Mouse (Mus musculus) retina, postnatal 1 day (tissue): ENCODE results near the gene Hba-a1.
"Not testable (repeated sequence)": the region's sequence is repeated elsewhere in the genome, so short reads cannot be mapped to it uniquely, and the experiment has no call there.

Source experiments
- DNase-seq: peaks from one replicate; pipeline ENCODE4 v3.0.0-alpha.2; 2012

The Hba-a1 gene

DNA sequence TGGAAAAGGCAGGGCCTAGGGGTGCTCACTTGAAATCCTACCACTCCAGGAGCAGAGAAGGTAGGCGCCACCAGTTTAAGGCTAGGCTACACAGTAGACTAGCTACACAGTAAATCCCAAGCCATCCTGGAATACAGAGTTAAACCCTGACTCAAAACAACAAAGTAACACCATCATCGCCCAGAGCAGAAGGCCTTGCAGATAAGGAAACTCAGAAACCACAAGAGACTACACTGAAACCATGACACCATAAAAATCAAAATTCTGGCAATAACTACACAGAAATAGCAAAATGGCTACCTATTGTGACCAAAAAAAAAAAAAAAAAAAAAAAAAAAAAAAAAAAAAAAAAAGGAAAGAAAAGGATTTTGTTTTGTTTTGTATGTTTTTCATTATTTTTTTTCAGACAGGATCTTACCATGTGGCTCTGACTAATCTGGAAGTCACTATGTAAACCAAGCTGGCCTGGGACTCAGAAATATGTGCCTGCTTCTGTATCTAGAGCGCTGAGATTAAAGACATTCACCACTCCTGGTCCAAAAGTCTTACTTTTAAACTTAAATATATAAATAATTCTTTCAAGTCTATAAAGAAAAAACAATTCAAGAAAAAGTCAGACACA, 18.1 kb upstream of the Hba-a1 start:
- no peak for DNase-seq

GRCm38 (mm10) chr11:32266194-32266593, 17.1 kb upstream of the Hba-a1 start:
- no peak for DNase-seq

GRCm38 (mm10) chr11:32266776-32267175, 16.5 kb upstream of the Hba-a1 start:
- DNase-seq = no peak

DNA sequence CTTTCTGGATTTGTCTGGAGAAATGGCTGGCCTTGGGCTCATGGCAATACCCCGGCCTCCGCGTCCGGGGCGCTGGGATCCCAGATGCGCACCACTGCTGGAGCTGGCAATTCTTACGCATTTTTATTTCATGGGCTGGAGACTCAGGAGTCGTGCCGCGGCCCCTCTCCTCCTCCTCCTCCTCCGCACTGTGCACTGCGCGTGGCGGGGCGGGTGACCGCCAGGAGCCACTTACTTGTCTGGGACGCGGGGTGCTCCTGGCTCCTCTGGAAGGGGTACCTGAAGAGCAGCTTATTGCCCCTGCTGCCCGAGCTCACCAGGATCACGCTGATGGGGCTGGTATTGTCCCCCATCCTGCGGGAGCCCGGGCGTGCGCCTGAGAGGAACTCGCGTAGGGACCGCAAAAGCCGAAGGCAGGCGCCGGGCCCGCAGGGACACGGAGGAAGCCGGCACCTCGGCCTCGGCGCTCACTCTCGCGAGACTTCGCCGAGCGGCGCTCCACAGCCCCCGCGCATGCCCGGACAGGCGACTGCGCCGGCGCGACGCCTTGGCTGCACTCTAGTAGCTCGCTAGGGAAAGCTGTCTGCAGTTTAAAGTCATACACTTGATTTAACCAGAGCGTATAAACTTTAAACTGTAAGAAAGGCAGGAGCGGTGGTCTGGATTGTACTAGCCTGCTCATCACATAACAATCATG, 16.0 kb upstream of the Hba-a1 start, which contains the start of gene Nprl3:
Nprl3 (minus strand) TSS at position 520 of the 697 bp plus-strand sequence.
- DNase-seq = peak; percentile 96

- DNase-seq = peak; percentile 60
Observed at GRCm38 (mm10) chr11:32267964-32268363, 15.3 kb upstream of the Hba-a1 start.

GRCm38 (mm10) chr11:32268952-32269351, 14.4 kb upstream of the Hba-a1 start:
- DNase-seq = no peak

GRCm38 (mm10) chr11:32271178-32271577, 12.1 kb upstream of the Hba-a1 start:
- no peak for DNase-seq

DNA sequence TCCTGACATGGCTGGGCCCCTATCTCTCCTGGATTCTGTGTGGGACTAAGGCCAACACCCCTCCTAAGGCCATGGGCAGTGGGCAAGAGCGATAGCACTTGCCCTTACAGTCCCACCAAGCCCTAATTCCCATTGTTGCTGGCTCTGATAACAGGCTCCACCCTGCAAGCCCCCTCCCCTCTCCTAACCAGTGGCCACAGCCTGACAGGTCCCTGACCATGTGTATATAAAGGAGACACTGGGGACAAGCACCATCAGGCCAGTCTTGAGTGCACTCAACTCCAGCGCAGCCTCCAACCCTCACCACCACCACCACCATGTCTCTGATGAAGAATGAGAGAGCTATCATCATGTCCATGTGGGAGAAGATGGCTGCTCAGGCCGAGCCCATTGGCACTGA, 7.0 kb upstream of the Hba-a1 start, which contains the start of gene Hba-x:
Hba-x (plus strand) TSS at position 54 of the 400 bp plus-strand sequence.
- no peak for DNase-seq

DNA sequence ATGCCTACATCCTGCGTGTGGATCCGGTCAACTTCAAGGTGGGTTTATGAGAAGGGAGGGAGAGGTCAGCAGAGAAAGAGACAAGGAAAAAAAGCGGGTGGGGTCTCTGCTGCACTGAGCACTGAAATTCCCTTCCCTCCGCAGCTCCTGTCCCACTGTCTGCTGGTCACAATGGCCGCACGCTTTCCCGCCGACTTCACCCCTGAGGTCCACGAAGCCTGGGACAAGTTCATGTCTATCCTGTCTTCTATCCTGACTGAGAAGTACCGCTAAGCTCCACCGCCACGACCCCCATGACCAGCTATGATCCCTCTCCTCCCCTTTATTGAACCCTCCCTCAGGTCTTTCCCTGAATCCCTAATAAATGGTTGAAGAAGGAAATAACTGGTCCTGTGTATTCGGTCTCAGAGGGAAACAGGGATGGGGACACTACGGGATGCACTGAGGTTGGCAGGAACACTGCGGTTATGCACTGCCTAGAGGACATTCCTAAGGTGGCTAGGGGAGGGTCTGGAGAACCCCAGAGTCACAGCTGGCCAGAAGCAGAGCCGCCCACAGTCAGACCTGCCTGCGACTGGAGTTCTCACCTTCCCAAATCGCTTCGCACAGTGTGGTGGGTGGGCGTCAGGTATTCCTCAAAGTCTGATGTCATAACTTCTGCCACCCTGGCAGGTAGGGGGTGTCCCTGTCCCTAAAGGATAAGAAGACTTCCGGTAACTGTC, 5.4 kb upstream of the Hba-a1 start:
- no peak for DNase-seq

DNA sequence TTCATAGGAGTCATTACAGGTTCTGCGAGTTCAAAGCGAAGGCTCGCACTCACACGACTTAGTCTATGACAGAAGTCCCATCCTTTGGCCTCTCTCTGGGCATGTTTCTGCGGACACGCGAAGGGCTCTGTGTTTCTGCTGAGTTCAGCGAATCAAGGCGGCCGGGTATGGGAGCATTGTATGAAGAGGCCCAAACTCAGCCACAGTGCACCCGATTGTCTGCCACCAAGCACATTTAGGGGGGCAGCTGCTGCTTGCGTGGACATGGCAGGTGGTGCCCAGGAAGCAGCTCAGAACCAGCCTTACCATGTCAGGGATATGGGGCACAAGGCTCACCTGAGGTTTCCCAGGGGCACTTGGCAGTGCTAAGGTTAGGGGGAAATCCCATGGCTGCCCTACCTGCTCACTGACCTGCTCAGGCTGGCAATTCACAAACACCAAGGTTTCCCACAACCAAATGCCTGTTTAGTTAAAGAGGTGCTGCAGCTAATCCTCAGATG, 4.8 kb upstream of the Hba-a1 start:
- DNase-seq = no peak

DNA sequence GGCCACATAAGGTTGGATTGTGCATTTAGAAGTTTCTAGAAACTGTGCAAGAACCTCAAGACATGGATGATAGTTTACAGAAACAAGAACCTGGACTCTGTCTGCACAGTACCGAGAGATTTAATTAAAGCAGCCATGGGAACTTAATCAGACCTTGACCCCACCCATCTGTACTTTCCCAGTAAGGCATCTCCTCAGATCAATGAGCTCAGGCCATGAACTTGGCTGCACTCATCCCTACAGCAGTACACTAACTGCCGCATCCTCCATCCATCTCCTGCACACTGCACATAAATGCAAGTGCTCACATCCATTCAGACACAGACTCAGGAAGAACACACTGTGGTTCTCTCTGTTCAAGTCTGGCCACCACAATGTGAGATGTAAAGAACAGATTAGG, 2.7 kb upstream of the Hba-a1 start:
- no peak for DNase-seq

- no peak for DNase-seq
Observed at GRCm38 (mm10) chr11:32281416-32282144, 1.7 kb upstream of the Hba-a1 start.

- DNase-seq = not testable (repeated sequence)
Observed at GRCm38 (mm10) chr11:32284582-32284981, 1.3 kb downstream of the Hba-a1 start.

GRCm38 (mm10) chr11:32285031-32285775, 1.9 kb downstream of the Hba-a1 start:
- DNase-seq = no peak

- not testable (repeated sequence) for DNase-seq
Observed at GRCm38 (mm10) chr11:32285887-32286286, 2.6 kb downstream of the Hba-a1 start.

DNA sequence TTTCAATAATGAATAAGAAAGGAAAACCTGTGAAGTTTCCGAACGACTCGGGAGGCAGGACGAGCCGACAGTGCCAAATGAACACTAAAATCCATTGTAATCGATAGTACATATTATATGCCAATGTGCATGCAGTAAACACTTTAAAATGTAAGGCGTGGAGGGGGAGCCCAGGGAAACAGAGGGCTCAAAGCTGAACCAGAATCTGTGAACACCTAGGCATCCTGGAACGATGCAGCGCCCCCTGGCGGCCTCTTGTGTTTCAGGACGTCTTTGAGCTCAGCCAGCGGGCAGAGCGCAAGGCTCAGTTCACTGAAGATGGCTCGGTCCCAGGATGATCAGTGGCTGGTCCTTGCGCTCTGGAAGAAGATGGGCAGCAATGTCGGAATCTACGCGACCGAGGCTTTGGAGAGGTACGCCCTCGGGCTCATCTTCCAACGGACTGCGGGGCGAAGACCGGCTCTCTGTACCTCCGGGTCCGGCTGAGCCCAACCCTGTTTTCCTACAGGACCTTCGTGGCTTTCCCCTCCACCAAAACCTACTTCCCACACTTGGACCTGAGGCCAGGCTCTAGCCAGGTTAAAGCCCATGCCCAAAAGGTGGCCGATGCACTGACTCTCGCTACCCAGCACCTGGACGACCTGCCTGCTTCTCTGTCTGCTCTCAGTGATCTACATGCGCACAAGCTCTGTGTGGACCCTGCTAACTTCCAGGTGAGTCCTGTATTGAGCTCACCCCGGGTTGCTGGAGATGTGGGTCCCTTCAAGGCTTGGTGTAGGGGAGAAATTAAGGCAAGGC, 3.6 kb downstream of the Hba-a1 start, which contains the start of gene Hbq1b:
Hbq1b (plus strand) TSS at position 271 of the 798 bp plus-strand sequence.
- peak; percentile 74 for DNase-seq

DNA sequence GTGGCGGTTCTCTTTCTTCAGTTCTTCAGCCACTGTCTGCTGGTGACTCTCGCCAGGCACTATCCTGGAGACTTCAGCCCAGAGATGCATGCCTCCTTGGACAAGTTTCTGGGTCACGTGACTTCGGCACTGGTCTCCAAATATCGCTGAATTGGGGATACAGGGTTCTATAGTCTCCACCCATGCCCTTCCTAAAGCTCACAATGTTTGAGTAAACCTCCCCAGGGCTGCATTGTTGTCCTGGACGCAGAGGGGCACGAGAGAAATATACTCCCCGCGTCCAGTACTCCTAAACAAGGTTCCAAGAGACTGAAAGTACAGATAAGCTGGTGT, 4.1 kb downstream of the Hba-a1 start:
- DNase-seq = no peak

- DNase-seq = not testable (repeated sequence)
Observed at GRCm38 (mm10) chr11:32292819-32293218, 9.5 kb downstream of the Hba-a1 start.

- not testable (repeated sequence) for DNase-seq
Observed at GRCm38 (mm10) chr11:32293479-32293878, 10.2 kb downstream of the Hba-a1 start.

- DNase-seq = not testable (repeated sequence)
Observed at GRCm38 (mm10) chr11:32296203-32296602, 12.9 kb downstream of the Hba-a1 start, which contains the start of gene Hba-a2. Gene Hba-a2, plus strand, starts transcription at chr11:32296489.

- DNase-seq = not testable (repeated sequence)
Observed at GRCm38 (mm10) chr11:32297417-32297816, 14.1 kb downstream of the Hba-a1 start.
